Mouse (Mus musculus): ENCODE results near the gene Iqcf6.

GRCm38 (mm10) chr9:106664433-106664832 is 38.1 kb downstream of the Iqcf6 start:
- TF ChIP-seq CTCF (IDR thresholded peaks at IDR 0.05; ENCODE audit: low read depth) (no peak), EP300 (IDR thresholded peaks at IDR 0.05; ENCODE audit: low read depth) (no peak)
